Mouse (Mus musculus) lung, adult 2 months (tissue): Measurements from ENCODE around the gene Spint3.

Source experiments
- CTCF ChIP-seq: fragments of 200-500 bp; IDR thresholded peaks from 2 replicates; pipeline ENCODE4 v1.5.1; 2011; ENCODE audit warnings: mild to moderate bottlenecking, low read length, control low read depth; ENCODE audit not compliant: insufficient read depth
- POLR2A ChIP-seq: fragments of 200-500 bp; IDR thresholded peaks from 2 replicates; pipeline ENCODE4 v1.6.1; 2011; ENCODE audit warnings: low read depth, mild to moderate bottlenecking, control low read depth, low read length, borderline replicate concordance; ENCODE audit errors: extremely low read depth

DNA sequence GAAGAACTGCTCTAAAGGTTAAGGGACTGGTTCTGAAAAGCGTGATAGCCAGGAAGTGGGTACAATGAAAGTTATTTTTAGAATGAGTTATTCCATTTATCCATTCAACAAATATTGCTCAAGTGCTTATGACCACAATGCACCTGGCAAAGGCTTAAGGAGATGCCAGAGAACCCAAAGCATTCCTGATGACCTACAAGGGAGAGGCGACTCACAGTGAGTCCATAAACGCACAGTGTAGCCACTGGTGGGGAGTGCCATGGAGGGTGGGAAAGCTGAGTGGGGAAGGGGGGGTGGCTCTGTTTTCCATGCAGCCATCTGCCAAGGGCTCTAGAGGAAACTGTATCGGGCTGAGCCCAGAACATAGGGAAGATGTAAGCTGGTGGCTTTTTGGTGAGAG lies 23.9 kb downstream of the Spint3 start:
- TF ChIP-seq CTCF = no peak
- peak; percentile 36; the same call in 1 of the 2 replicates for TF ChIP-seq POLR2A
